Mouse (Mus musculus) left cerebral cortex, postnatal 14 days (tissue): ENCODE measurements around the gene Sppl2b. TPM values are rescaled to one million over a fixed set of nuclear protein-coding genes. Genes with fewer than 3 reads are reported as not detected.

Source experiments
- DNase-seq, 2 experiments: peaks; one replicate each; pipeline ENCODE4 v3.0.0; 2021 to 2022; ENCODE audit warnings: low spot score in 2 of 2, mixed read lengths in 1 of 2
- intact Hi-C: fragments of 180-260 bp; cut with DNase I; formaldehyde crosslinking; loops from one replicate; pipeline ENCODE4 v1.15.1; 2025
- microRNA-seq, 2 experiments: library from miRNA; unstranded; fragments of <30 nt; microRNA quantifications; one replicate each; pipeline ENCODE4 v1.2.0; 2022
- total RNA-seq, 2 experiments: library from RNA; stranded (reverse); gene quantifications; 2 replicates each; pipeline ENCODE4 v1.2.3; 2021

Gene Sppl2b
- total RNA-seq, 2 experiments from 2014 or later = 81.8 to 89.3 TPM

GRCm38 (mm10) chr10:80911354-80911753 lies 56.3 kb downstream of the Sppl2b start:
- no peak for DNase-seq
- intact Hi-C loops = no loop called here

- intact Hi-C loops = no loop called here
- no peak for DNase-seq
Observed at GRCm38 (mm10) chr10:80911891-80912290, 56.8 kb downstream of the Sppl2b start.

- DNase-seq = no peak
- intact Hi-C loops = no loop called here
Observed at GRCm38 (mm10) chr10:80913364-80914011, 58.4 kb downstream of the Sppl2b start.

- no peak for DNase-seq
- intact Hi-C loops = no loop called here
Observed at GRCm38 (mm10) chr10:80914253-80914656, 59.2 kb downstream of the Sppl2b start.

GRCm38 (mm10) chr10:80915260-80915659 lies 60.2 kb downstream of the Sppl2b start:
- no peak for DNase-seq
- intact Hi-C loops = no loop called here

- intact Hi-C loops = no loop called here
- no peak for DNase-seq
Observed at GRCm38 (mm10) chr10:80915736-80916135, 60.7 kb downstream of the Sppl2b start.

GRCm38 (mm10) chr10:80917336-80917778 lies 62.3 kb downstream of the Sppl2b start:
- intact Hi-C loops = no loop called here
- DNase-seq = no peak

- DNase-seq = peak; percentile 84 to 88
- intact Hi-C loops = no loop called here
Observed at GRCm38 (mm10) chr10:80917779-80918434, 62.8 kb downstream of the Sppl2b start, which contains the start of gene Lmnb2. TSS of gene Lmnb2 (minus strand) at chr10:80918245.

Small RNA genes within 50 kb of the gene (microRNA-seq; reads per million reads assigned to microRNA genes)
- gene Mir1982 = 4.0 to 5.0 reads per million in 2 experiments

Other genes starting within 250 kb of the Sppl2b start
- 1 to 10 TPM; 2.6 to 2.8 TPM for gene Gm49322, start 249.3 kb upstream of the Sppl2b start, total RNA-seq
- gene Csnk1g2, start 232.4 kb upstream of the Sppl2b start, total RNA-seq = 100 to 1,000 TPM; 188 to 196 TPM
- 10 to 100 TPM; 88.3 to 93.5 TPM for gene Btbd2, start 198.2 kb upstream of the Sppl2b start, total RNA-seq
- gene Mknk2, start 177.2 kb upstream of the Sppl2b start, total RNA-seq = 10 to 100 TPM; 38.4 to 46.7 TPM
- 10 to 100 TPM; 15.0 to 20.2 TPM for gene Mob3a, start 153.3 kb upstream of the Sppl2b start, total RNA-seq
- 10 to 100 TPM; 52.8 to 55.3 TPM for gene Izumo4, start 153.1 kb upstream of the Sppl2b start, total RNA-seq
- gene Ap3d1, start 113.0 kb upstream of the Sppl2b start, total RNA-seq = 100 to 1,000 TPM; 143 to 147 TPM
- 10 to 100 TPM; 59.1 to 66.7 TPM for gene Dot1l, start 100.1 kb upstream of the Sppl2b start, total RNA-seq
- 10 to 100 TPM; 42.7 to 43.6 TPM for gene Sf3a2, start 57.1 kb upstream of the Sppl2b start, total RNA-seq
- gene Plekhj1, start 56.6 kb upstream of the Sppl2b start, total RNA-seq = 10 to 100 TPM; 60.0 to 62.8 TPM
- gene Amh, start 50.0 kb upstream of the Sppl2b start, total RNA-seq = 1 to 10 TPM; 1.6 to 1.9 TPM
- gene Jsrp1, start 41.8 kb upstream of the Sppl2b start, total RNA-seq = 1 to 10 TPM; 2.5 to 2.9 TPM
- 100 to 1,000 TPM; 433 to 483 TPM for gene Oaz1, start 28.6 kb upstream of the Sppl2b start, total RNA-seq
- gene Lingo3, start 11.2 kb upstream of the Sppl2b start, total RNA-seq = 10 to 100 TPM; 30.0 to 33.0 TPM
- 10 to 100 TPM; 46.4 to 52.7 TPM for gene Lsm7, start 66 bp upstream of the Sppl2b start, total RNA-seq
- under 1 TPM; 0.13 to 0.18 TPM for gene Tmprss9, start 16.6 kb downstream of the Sppl2b start, total RNA-seq
- 100 to 1,000 TPM; 145 to 157 TPM for gene Timm13, start 45.7 kb downstream of the Sppl2b start, total RNA-seq
- gene Lmnb2, start 63.0 kb downstream of the Sppl2b start, total RNA-seq = 10 to 100 TPM; 19.7 to 20.1 TPM
- gene Gadd45b, start 74.8 kb downstream of the Sppl2b start, total RNA-seq = 10 to 100 TPM; 11.9 to 12.5 TPM
- gene Gng7, start 159.7 kb downstream of the Sppl2b start, total RNA-seq = 100 to 1,000 TPM; 120 to 135 TPM
- 100 to 1,000 TPM; 113 to 117 TPM for gene Diras1, start 170.4 kb downstream of the Sppl2b start, total RNA-seq
- 10 to 100 TPM; 70.9 to 76.3 TPM for gene Slc39a3, start 182.2 kb downstream of the Sppl2b start, total RNA-seq
- 100 to 1,000 TPM; 178 to 186 TPM for gene Sgta, start 204.9 kb downstream of the Sppl2b start, total RNA-seq
- gene Thop1, start 214.8 kb downstream of the Sppl2b start, total RNA-seq = 10 to 100 TPM; 51.1 to 51.2 TPM
- gene Creb3l3, start 243.6 kb downstream of the Sppl2b start, total RNA-seq = under 1 TPM; 0.15 to 0.44 TPM